Mouse (Mus musculus): Measurements from ENCODE around the gene Zdhhc4. TPM values are rescaled to one million over a fixed set of nuclear protein-coding genes. Genes with fewer than 3 reads are reported as not detected.

The Zdhhc4 gene
- polyA plus RNA-seq, 1 experiment: 48.7 TPM

- H3K79me2 ChIP-seq (ENCODE audit: control insufficient read depth, insufficient read depth): peaks cover 17% of the 10 kb centered on the region
- H3K79me3 ChIP-seq (ENCODE audit: low read depth): peaks cover 9% of the 10 kb centered on the region
- no peak overlapping the region for H3K4me3 ChIP-seq (ENCODE audit: insufficient read depth, poor library complexity, severe bottlenecking)
- no peaks in the 10 kb centered on the region for H3K36me3 ChIP-seq (ENCODE audit: control insufficient read depth, insufficient read depth)
- TF ChIP-seq USF1 (IDR thresholded peaks at IDR 0.05; ENCODE audit: low read depth) (no peak), CEBPB (IDR thresholded peaks at IDR 0.05; ENCODE audit: low read depth) (no peak), MAX (IDR thresholded peaks at IDR 0.05) (no peak), MYOD1 (IDR thresholded peaks at IDR 0.05; ENCODE audit: control insufficient read depth, insufficient read length, low read depth) (no peak), CTCF (IDR thresholded peaks at IDR 0.05; ENCODE audit: control insufficient read depth, insufficient read depth, insufficient read length) (no peak), MYOG (IDR thresholded peaks at IDR 0.05; ENCODE audit: control insufficient read depth, extremely low read depth, insufficient read length) (no peak), FOSL1 (IDR thresholded peaks at IDR 0.05; ENCODE audit: insufficient read depth, low read length, poor library complexity, severe bottlenecking) (no peak)
- H3K27me3 ChIP-seq (ENCODE audit: control insufficient read depth, insufficient read depth, insufficient read length): no peaks in the 10 kb centered on the region
- H3ac ChIP-seq (ENCODE audit: control insufficient read depth, insufficient read length, low read depth): no peak overlapping the region
These were observed 56.3 kb downstream of the Zdhhc4 start for GRCm38 (mm10) chr5:143272540-143273330.

- Histone ChIP-seq H3K27me3 (ENCODE audit: control insufficient read depth, insufficient read depth, insufficient read length) (no peaks in the 10 kb centered on the region), H3K79me3 (ENCODE audit: low read depth) (peaks cover 9% of the 10 kb centered on the region), H3K36me3 (ENCODE audit: control insufficient read depth, insufficient read depth) (no peaks in the 10 kb centered on the region), H3ac (ENCODE audit: control insufficient read depth, insufficient read length, low read depth) (no peak overlapping the region), H3K79me2 (ENCODE audit: control insufficient read depth, insufficient read depth) (peaks cover 17% of the 10 kb centered on the region), H3K4me3 (ENCODE audit: insufficient read depth, poor library complexity, severe bottlenecking) (no peak overlapping the region)
- no peak for TF ChIP-seq CEBPB (IDR thresholded peaks at IDR 0.05; ENCODE audit: low read depth)
These were observed 56.9 kb downstream of the Zdhhc4 start for GRCm38 (mm10) chr5:143272108-143272507.

GRCm38 (mm10) chr5:143271642-143272041 is 57.4 kb downstream of the Zdhhc4 start:
- Histone ChIP-seq H3K79me3 (ENCODE audit: low read depth) (peaks cover 9% of the 10 kb centered on the region), H3K4me3 (ENCODE audit: insufficient read depth, poor library complexity, severe bottlenecking) (no peak overlapping the region), H3K27me3 (ENCODE audit: control insufficient read depth, insufficient read depth, insufficient read length) (no peaks in the 10 kb centered on the region), H3ac (ENCODE audit: control insufficient read depth, insufficient read length, low read depth) (no peak overlapping the region), H3K79me2 (ENCODE audit: control insufficient read depth, insufficient read depth) (peaks cover 17% of the 10 kb centered on the region), H3K36me3 (ENCODE audit: control insufficient read depth, insufficient read depth) (no peaks in the 10 kb centered on the region)
- TF ChIP-seq MYOD1 (IDR thresholded peaks at IDR 0.05; ENCODE audit: control insufficient read depth, insufficient read length, low read depth) (no peak), MAX (IDR thresholded peaks at IDR 0.05) (peak; percentile 80), CEBPB (IDR thresholded peaks at IDR 0.05; ENCODE audit: low read depth) (peak; percentile 65), FOSL1 (IDR thresholded peaks at IDR 0.05; ENCODE audit: insufficient read depth, low read length, poor library complexity, severe bottlenecking) (peak; percentile 70)

GRCm38 (mm10) chr5:143270151-143270519 is 58.9 kb downstream of the Zdhhc4 start:
- Histone ChIP-seq H3K4me3 (ENCODE audit: insufficient read depth, poor library complexity, severe bottlenecking) (peak overlapping the region; percentile 69), H3K36me3 (ENCODE audit: control insufficient read depth, insufficient read depth) (no peaks in the 10 kb centered on the region), H3K27me3 (ENCODE audit: control insufficient read depth, insufficient read depth, insufficient read length) (no peaks in the 10 kb centered on the region), H3K79me3 (ENCODE audit: low read depth) (peaks cover 9% of the 10 kb centered on the region), H3K79me2 (ENCODE audit: control insufficient read depth, insufficient read depth) (peaks cover 17% of the 10 kb centered on the region), H3ac (ENCODE audit: control insufficient read depth, insufficient read length, low read depth) (peak overlapping the region; percentile 65)
- no peak for TF ChIP-seq USF1 (IDR thresholded peaks at IDR 0.05; ENCODE audit: low read depth)
- no peak for TF ChIP-seq CTCF (IDR thresholded peaks at IDR 0.05; ENCODE audit: control insufficient read depth, insufficient read depth, insufficient read length)
- TF ChIP-seq CEBPB (IDR thresholded peaks at IDR 0.05; ENCODE audit: low read depth): no peak
- no peak for TF ChIP-seq MAX (IDR thresholded peaks at IDR 0.05)
- no peak for TF ChIP-seq MYOD1 (IDR thresholded peaks at IDR 0.05; ENCODE audit: control insufficient read depth, insufficient read length, low read depth)
- TF ChIP-seq FOSL1 (IDR thresholded peaks at IDR 0.05; ENCODE audit: insufficient read depth, low read length, poor library complexity, severe bottlenecking): no peak
- no peak for TF ChIP-seq MYOG (IDR thresholded peaks at IDR 0.05; ENCODE audit: control insufficient read depth, extremely low read depth, insufficient read length)

- Histone ChIP-seq H3K79me3 (ENCODE audit: low read depth) (peaks cover 9% of the 10 kb centered on the region), H3K4me3 (ENCODE audit: insufficient read depth, poor library complexity, severe bottlenecking) (peak within 1 kb of the TSS; percentile 69), H3ac (ENCODE audit: control insufficient read depth, insufficient read length, low read depth) (peak within 1 kb of the TSS; percentile 86), H3K36me3 (ENCODE audit: control insufficient read depth, insufficient read depth) (no peaks in the 10 kb centered on the region), H3K79me2 (ENCODE audit: control insufficient read depth, insufficient read depth) (peaks cover 17% of the 10 kb centered on the region), H3K27me3 (ENCODE audit: control insufficient read depth, insufficient read depth, insufficient read length) (no peaks in the 10 kb centered on the region)
- peak; percentile 24 for TF ChIP-seq MAX (IDR thresholded peaks at IDR 0.05)
- no peak for TF ChIP-seq MYOD1 (IDR thresholded peaks at IDR 0.05; ENCODE audit: control insufficient read depth, insufficient read length, low read depth)
- TF ChIP-seq CTCF (IDR thresholded peaks at IDR 0.05; ENCODE audit: control insufficient read depth, insufficient read depth, insufficient read length): no peak
- no peak for TF ChIP-seq FOSL1 (IDR thresholded peaks at IDR 0.05; ENCODE audit: insufficient read depth, low read length, poor library complexity, severe bottlenecking)
- no peak for TF ChIP-seq MYOG (IDR thresholded peaks at IDR 0.05; ENCODE audit: control insufficient read depth, extremely low read depth, insufficient read length)
- TF ChIP-seq CEBPB (IDR thresholded peaks at IDR 0.05; ENCODE audit: low read depth): no peak
- peak; percentile 35 for TF ChIP-seq USF1 (IDR thresholded peaks at IDR 0.05; ENCODE audit: low read depth)
These were observed 59.5 kb downstream of the Zdhhc4 start, which contains the start of gene Zfp316 for GRCm38 (mm10) chr5:143269363-143270150. Gene Zfp316 (minus strand): TSS chr5:143270022.

Measured in C2C12 (cell line).